Mouse (Mus musculus) pancreas, adult 10 weeks (tissue): ENCODE data around the gene Lepr. TPM values are rescaled to one million over a fixed set of nuclear protein-coding genes. Genes with fewer than 3 reads are reported as not detected.

ENCODE experiments used
- polyA plus RNA-seq: library from polyadenylated mRNA; stranded (reverse); fragments of 350-450 nt; fragmentation: Illumina TruSeq; extraction: RNeasy Lipid Tissue Mini Kit (QIAGEN cat#74804); gene quantifications from one replicate; pipeline ENCODE4 v1.2.3, GENCODE M21; 2015; ENCODE audit warnings: low read depth, low replicate concordance; ENCODE audit not compliant: insufficient read depth

Lepr gene
- polyA plus RNA-seq, result 5.8 TPM

DNA sequence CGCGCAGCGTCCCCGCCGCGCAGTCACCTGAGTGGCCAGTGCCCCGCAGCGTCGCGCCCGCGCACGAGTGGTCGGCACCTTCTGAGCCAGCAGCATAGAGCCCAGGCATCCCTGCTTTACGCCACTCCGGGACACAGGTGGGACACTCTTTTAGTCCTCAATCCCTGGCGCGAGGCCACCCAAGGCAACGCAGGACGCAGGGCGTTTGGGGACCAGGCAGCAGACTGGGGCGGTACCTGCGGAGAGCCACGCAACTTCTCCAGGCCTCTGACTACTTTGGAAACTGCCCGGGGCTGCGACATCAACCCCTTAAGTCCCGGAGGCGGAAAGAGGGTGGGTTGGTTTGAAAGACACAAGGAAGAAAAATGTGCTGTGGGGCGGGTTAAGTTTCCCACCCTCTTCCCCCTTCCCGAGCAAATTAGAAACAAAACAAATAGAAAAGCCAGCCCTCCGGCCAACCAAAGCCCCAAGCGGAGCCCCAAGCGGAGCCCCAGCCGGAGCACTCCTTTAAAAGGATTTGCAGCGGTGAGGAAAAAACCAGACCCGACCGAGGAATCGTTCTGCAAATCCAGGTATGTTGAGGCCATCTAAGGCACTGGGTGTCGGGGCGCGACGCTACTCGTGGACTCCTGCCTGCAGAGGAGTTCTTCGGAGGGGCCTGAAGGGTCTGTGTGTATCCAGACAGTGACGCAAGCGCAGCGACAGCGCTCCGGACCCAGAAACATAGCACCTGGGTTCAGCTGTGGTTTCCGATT lies at the start of gene Lepr:
TSS of gene Lepr (plus strand) at position 38 of the 755 bp plus-strand sequence.

GRCm38 (mm10) chr4:101843923-101844322 lies 126.7 kb downstream of the Lepr start, which contains the start of gene B020004J07Rik:
Gene B020004J07Rik, minus strand, starts transcription at chr4:101844023.

Other genes with a start within 250 kb of the Lepr start
- 1.3 TPM for gene Dnajc6, start 220.8 kb upstream of the Lepr start, polyA plus RNA-seq
- 15.8 TPM for gene Leprot, start 69.7 kb upstream of the Lepr start, polyA plus RNA-seq
- gene B020004J07Rik, start 126.6 kb downstream of the Lepr start, polyA plus RNA-seq, result not detected
- not detected for gene C130073F10Rik, start 176.4 kb downstream of the Lepr start, polyA plus RNA-seq
- gene Gm12800, start 191.7 kb downstream of the Lepr start, polyA plus RNA-seq, result not detected
- gene Gm12794, start 223.0 kb downstream of the Lepr start, polyA plus RNA-seq, result not detected